In genomic region chr2:51087307-51088122, GRCm38 (mm10) we compare ENCODE assay signal across 14 mouse cellular contexts.
DNase-seq lines count a peak whose midpoint lies in the region; ATAC-seq and TF ChIP-seq lines count a peak whose summit lies in the region.
"Had no signal": no experiment of that assay in that cellular context is flagged by ENCODE, and none has a peak within 500 bp of the region (broad histone marks: within the 10 kb centered on the region; RNA-seq: fewer than 3 reads in every experiment).

No protein-coding gene starts in this region.

- peaks cover 57% of the 10 kb centered on the region for H3K4me1 ChIP-seq in forebrain, embryonic 15.5 days
- peaks cover 84% of the 10 kb centered on the region for H3K4me1 ChIP-seq in midbrain, embryonic 10.5 days
- H3K4me1 ChIP-seq: liver, embryonic 12.5 days had no signal

- H3K27ac ChIP-seq in layer of hippocampus, adult 2 months, result no peak overlapping the region
- H3K27ac ChIP-seq in forebrain, embryonic 15.5 days (replicated peaks), result peak overlapping the region; percentile 91
- H3K27ac ChIP-seq in midbrain, embryonic 10.5 days (replicated peaks), result peak overlapping the region; percentile 92
- H3K27ac ChIP-seq: heart, embryonic 10.5 days; liver, embryonic 12.5 days had no signal

- no peaks in the 10 kb centered on the region for H3K9me3 ChIP-seq in forebrain, embryonic 15.5 days
- no peaks in the 10 kb centered on the region for H3K9me3 ChIP-seq in midbrain, embryonic 10.5 days (replicated peaks)
- H3K9me3 ChIP-seq: heart, embryonic 10.5 days; liver, embryonic 12.5 days had no signal

- peak; percentile 16 to 52 for DNase-seq in layer of hippocampus, adult 2 months (ENCODE audit: low spot score in 2 of 2)
- DNase-seq in layer of hippocampus, adult 9-10 months (ENCODE audit: low spot score), result no peak
- DNase-seq in midbrain, embryonic 10.5 days (ENCODE audit: low spot score), result peak; percentile 70
- peak; percentile 61 for DNase-seq in retina, embryonic 14.5 days (ENCODE audit: low spot score)
- no peak for DNase-seq in testis, postnatal 10 days (ENCODE audit: low spot score)
- DNase-seq in cerebellum, postnatal 14 days, result no peak
- DNase-seq: adrenal gland, adult 8-10 months; cerebellum, adult 18-20 months; kidney, adult 18-20 months; thymus, postnatal 36 days had no signal

- no peak overlapping the region for H3K4me3 ChIP-seq in layer of hippocampus, adult 2 months
- no peak overlapping the region for H3K4me3 ChIP-seq in forebrain, embryonic 15.5 days
- peak overlapping the region; percentile 39 for H3K4me3 ChIP-seq in midbrain, embryonic 10.5 days
- H3K4me3 ChIP-seq: heart, embryonic 10.5 days; liver, embryonic 12.5 days had no signal

- H3K27me3 ChIP-seq in forebrain, embryonic 15.5 days, result no peaks in the 10 kb centered on the region
- H3K27me3 ChIP-seq in midbrain, embryonic 10.5 days (ENCODE audit: low read depth, poor library complexity, severe bottlenecking), result no peaks in the 10 kb centered on the region
- H3K27me3 ChIP-seq: liver, embryonic 12.5 days had no signal

- no peak overlapping the region for H3K9ac ChIP-seq in forebrain, embryonic 15.5 days (replicated peaks)
- H3K9ac ChIP-seq: liver, embryonic 12.5 days had no signal

- H3K4me2 ChIP-seq in forebrain, embryonic 15.5 days (replicated peaks), result peak overlapping the region; percentile 25
- H3K4me2 ChIP-seq: liver, embryonic 12.5 days had no signal

- WGBS in forebrain, embryonic 15.5 days, result 4% methylated on average over 12 of the region's 12 CpGs
- 25% methylated on average over 12 of the region's 12 CpGs for WGBS in midbrain, embryonic 10.5 days

- no peaks in the 10 kb centered on the region for H3K36me3 ChIP-seq in forebrain, embryonic 15.5 days
- H3K36me3 ChIP-seq in midbrain, embryonic 10.5 days, result no peaks in the 10 kb centered on the region
- H3K36me3 ChIP-seq: heart, embryonic 10.5 days; liver, embryonic 12.5 days had no signal

- peak; percentile 87 for ATAC-seq in forebrain, embryonic 15.5 days (replicated peaks)
- no peak for ATAC-seq in frontal cortex, adult (ENCODE audit: low TSS enrichment)
- ATAC-seq: liver, embryonic 12.5 days had no signal

- TF ChIP-seq CTCF in layer of hippocampus, adult 2 months (conservative IDR thresholded peaks at IDR 0.05), result no peak

Comparison
In these comparisons a context has a peak if more than half of its experiments do, and no peak if none do; other contexts are left out.
1. DNase-seq: peak in layer of hippocampus, adult 2 months (2 of 2), midbrain, embryonic 10.5 days (single experiment) and retina, embryonic 14.5 days (single experiment); none in layer of hippocampus, adult 9-10 months (single experiment), testis, postnatal 10 days (single experiment) and cerebellum, postnatal 14 days (0 of 2).